Mouse (Mus musculus): ENCODE results near the gene Ulk4.
A peak's percentile ranks its signal among the peaks of the same experiment; 100 is the strongest.

Ulk4 gene

GRCm38 (mm10) chr9:121299223-121299755 lies 22.3 kb upstream of the Ulk4 start:
- DNase-seq: no peak

GRCm38 (mm10) chr9:121298411-121299091 lies 21.6 kb upstream of the Ulk4 start:
- no peak for DNase-seq

- DNase-seq: no peak
Observed at GRCm38 (mm10) chr9:121298065-121298398, 21.0 kb upstream of the Ulk4 start.

GRCm38 (mm10) chr9:121297171-121298064 lies 20.4 kb upstream of the Ulk4 start, which contains the start of gene Trak1:
Gene Trak1, plus strand, starts transcription at chr9:121297502.
- DNase-seq: no peak

- no peak for DNase-seq
Observed at GRCm38 (mm10) chr9:121295221-121295620, 18.2 kb upstream of the Ulk4 start.

- DNase-seq: no peak
Observed at GRCm38 (mm10) chr9:121293187-121293586, 16.2 kb upstream of the Ulk4 start.

- no peak for DNase-seq
Observed at GRCm38 (mm10) chr9:121291275-121291674, 14.3 kb upstream of the Ulk4 start.

GRCm38 (mm10) chr9:121286325-121286901 lies 9.4 kb upstream of the Ulk4 start:
- DNase-seq: no peak

GRCm38 (mm10) chr9:121285341-121286324 lies 8.6 kb upstream of the Ulk4 start:
- DNase-seq: peak; percentile 80

- DNase-seq: no peak
Observed at GRCm38 (mm10) chr9:121284422-121284821, 7.4 kb upstream of the Ulk4 start.

- no peak for DNase-seq
Observed at GRCm38 (mm10) chr9:121283620-121284185, 6.7 kb upstream of the Ulk4 start.

- no peak for DNase-seq
Observed at GRCm38 (mm10) chr9:121281891-121282290, 4.9 kb upstream of the Ulk4 start.

GRCm38 (mm10) chr9:121279216-121279615 lies 2.2 kb upstream of the Ulk4 start:
- DNase-seq: no peak

GRCm38 (mm10) chr9:121276745-121277117 lies 266 bp downstream of the Ulk4 start:
- DNase-seq: peak; percentile 29

- no peak for DNase-seq
Observed at GRCm38 (mm10) chr9:121271561-121271960, 5.4 kb downstream of the Ulk4 start.

GRCm38 (mm10) chr9:121271149-121271548 lies 5.8 kb downstream of the Ulk4 start:
- DNase-seq: no peak

GRCm38 (mm10) chr9:121265307-121265706 lies 11.7 kb downstream of the Ulk4 start:
- no peak for DNase-seq

- DNase-seq: no peak
Observed at GRCm38 (mm10) chr9:121257106-121257505, 19.9 kb downstream of the Ulk4 start.

GRCm38 (mm10) chr9:121254761-121255160 lies 22.2 kb downstream of the Ulk4 start:
- DNase-seq: no peak

GRCm38 (mm10) chr9:121253983-121254382 lies 23.0 kb downstream of the Ulk4 start:
- DNase-seq: no peak

GRCm38 (mm10) chr9:121250854-121251253 lies 26.1 kb downstream of the Ulk4 start:
- no peak for DNase-seq

GRCm38 (mm10) chr9:121249805-121250204 lies 27.2 kb downstream of the Ulk4 start:
- DNase-seq: no peak
